Mouse (Mus musculus) cortical plate, adult 2 months (tissue): ENCODE data around the gene Clic3. TPM values are rescaled to one million over a fixed set of nuclear protein-coding genes. Genes with fewer than 3 reads are reported as not detected.
"Not testable (repeated sequence)": the region's sequence is repeated elsewhere in the genome, so short reads cannot be mapped to it uniquely, and the experiment has no call there.

Experiments
- H3K27ac ChIP-seq: fragments of 200-500 bp; 2 replicates; pipeline ENCODE4 v1.5.1; 2012; ENCODE audit warnings: low read length, control low read depth, inconsistent platforms; ENCODE audit not compliant: insufficient read depth
- H3K4me1 ChIP-seq: fragments of 200-500 bp; 2 replicates; pipeline ENCODE4 v1.6.1; 2011; ENCODE audit warnings: low read length; ENCODE audit not compliant: control insufficient read depth, insufficient read depth
- H3K4me3 ChIP-seq: fragments of 200-500 bp; 2 replicates; pipeline ENCODE4 v1.5.1; 2011; ENCODE audit warnings: mild to moderate bottlenecking, low read length, control low read depth; ENCODE audit not compliant: insufficient read depth
- CTCF ChIP-seq: fragments of 200-500 bp; IDR thresholded peaks from 2 replicates; pipeline ENCODE4 v1.5.1; 2011; ENCODE audit warnings: mild to moderate bottlenecking, control low read depth, low read length; ENCODE audit not compliant: insufficient read depth; ENCODE audit errors: extremely low read depth
- POLR2A ChIP-seq: fragments of 200-500 bp; IDR thresholded peaks from 2 replicates; pipeline ENCODE4 v1.6.1; 2011; ENCODE audit warnings: mild to moderate bottlenecking, low read length, control low read depth; ENCODE audit not compliant: insufficient read depth; ENCODE audit errors: extremely low read depth
- polyA plus RNA-seq: library from polyadenylated mRNA; depleted of rRNA; stranded (reverse); fragments of >200 nt; gene quantifications from 2 replicates; pipeline ENCODE4 v1.2.3, GENCODE M21; 2012; rRNA removed

Clic3 gene
- polyA plus RNA-seq = 0.72 and 0.79 TPM in 2 replicates

DNA sequence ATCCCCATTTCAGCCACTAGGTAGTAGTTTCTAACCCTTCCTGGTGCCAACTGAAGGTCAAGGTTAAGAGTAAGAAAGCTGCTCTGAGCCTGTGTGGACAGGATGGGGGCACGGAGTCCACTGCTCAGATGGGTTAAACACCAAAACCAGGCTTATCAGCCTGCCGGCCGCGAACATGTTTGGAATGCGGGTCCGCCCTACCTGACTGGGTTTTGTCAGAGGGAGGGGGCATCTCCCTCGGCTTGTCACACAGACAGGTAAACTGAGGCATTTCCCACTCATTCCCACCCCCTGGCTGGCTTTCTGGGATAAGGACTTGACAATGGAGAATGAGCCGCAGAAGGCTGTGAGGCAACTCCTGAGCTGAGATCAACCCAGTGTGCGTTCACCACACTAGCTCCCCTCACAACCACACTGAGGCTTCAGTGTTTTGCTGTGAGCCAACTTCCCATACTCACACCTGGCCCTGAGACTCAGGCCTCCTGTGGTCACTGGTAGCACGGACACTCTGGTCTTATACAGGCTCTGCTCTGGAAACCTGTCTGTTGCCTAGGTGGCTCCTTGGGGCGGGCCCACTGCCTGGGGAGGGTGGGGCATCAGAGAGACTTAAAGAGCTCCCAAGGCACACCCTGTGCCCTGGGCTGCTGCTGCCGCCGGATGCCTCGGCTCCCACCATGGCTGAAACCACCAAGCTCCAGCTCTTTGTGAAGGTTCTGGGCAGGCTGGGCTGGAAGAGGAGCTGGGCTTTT is at the start of gene Clic3:
Gene Clic3 (plus strand): TSS at position 634 of the 749 bp plus-strand sequence.
- peaks cover 2% of the 10 kb centered on the region for H3K4me1 ChIP-seq
- H3K27ac ChIP-seq = no peak within 1 kb of the TSS
- H3K4me3 ChIP-seq = no peak within 1 kb of the TSS
- no peak for TF ChIP-seq CTCF
- no peak for TF ChIP-seq POLR2A

DNA sequence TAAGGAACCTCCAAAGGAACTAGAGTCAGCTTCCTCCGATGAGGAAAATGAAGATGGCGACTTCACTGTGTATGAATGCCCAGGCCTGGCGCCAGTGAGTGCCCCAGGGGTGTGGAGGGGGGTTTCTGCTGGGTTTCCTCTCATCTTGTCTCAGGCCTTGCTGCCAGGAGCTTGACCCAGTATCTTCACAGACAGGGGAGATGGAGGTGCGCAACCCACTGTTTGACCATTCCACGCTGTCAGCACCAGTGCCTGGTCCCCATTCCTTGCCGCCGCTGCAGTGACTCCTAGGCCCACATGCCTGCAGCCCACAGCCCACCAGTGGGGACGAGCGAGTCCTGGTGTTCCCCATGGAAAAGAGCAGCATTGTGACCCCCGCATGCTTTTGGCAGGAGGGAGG is 47.7 kb upstream of the Clic3 start:
- Histone ChIP-seq H3K27ac (no peak overlapping the region), H3K4me3 (no peak overlapping the region), H3K4me1 (peaks cover 11% of the 10 kb centered on the region)
- no peak for TF ChIP-seq CTCF
- no peak for TF ChIP-seq POLR2A

DNA sequence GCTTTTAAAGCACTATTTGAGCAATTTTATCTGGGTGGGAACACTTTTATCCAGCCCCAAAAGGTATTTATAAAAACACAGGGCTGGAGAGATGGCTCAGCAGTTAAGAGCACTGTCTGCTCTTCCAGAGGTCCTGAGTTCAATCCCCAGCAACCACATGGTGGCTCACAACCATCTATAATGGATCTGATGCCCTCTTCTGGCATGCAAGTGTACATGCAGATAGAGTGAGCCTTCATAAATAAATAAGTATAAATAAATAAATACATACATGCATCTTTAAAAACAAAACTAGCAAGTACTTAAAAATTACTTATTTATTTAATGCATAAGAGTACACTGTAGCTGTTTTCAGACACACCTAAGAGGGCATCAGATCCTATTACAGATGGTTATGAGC is 43.2 kb upstream of the Clic3 start:
- H3K4me1 ChIP-seq, H3K4me3 ChIP-seq, H3K27ac ChIP-seq: not testable (repeated sequence)

DNA sequence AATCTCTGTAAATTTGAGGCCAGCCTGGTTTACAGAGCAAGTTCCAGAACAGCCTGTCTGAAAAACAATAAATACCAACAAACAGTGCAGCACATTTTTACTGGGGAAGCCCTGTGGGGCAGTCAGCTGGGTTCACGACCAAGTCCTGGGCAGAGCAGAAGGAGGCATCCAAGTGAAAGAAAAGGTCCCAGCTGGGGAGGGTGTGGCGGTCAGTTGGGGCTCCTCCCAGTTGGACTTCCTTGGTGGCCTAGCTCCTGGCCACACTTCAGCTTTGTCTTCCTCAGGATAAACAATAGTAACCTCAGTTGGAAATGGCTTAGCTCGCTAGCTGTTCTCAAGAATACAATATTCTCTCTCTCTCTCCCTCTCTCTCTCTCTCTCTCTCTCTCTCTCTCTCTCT is 39.2 kb upstream of the Clic3 start:
- Histone ChIP-seq H3K27ac (no peak overlapping the region), H3K4me3 (no peak overlapping the region), H3K4me1 (no peaks in the 10 kb centered on the region)
- TF ChIP-seq POLR2A = no peak
- no peak for TF ChIP-seq CTCF

DNA sequence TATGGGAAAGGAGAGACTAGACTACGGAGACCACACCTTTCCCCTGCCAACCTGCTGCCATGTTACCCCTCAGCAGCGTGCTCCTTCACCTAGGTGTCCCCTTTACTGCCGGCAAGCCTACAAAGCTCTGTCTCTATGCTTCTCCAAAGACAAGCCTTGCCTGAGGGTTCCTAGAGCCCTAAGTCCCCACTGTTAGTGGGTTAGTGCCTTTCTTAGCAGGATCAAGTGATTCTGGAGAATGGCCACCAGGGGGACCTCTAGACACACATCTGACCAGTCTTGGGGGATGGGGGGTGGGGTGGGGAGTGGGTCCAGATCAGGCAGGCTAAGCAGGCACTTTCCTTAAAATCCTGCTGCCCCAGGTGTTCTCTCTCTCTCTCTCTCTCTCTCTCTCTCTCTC is 34.7 kb upstream of the Clic3 start:
- H3K27ac ChIP-seq = no peak overlapping the region
- no peak for TF ChIP-seq POLR2A
- peak; percentile 56 for TF ChIP-seq CTCF
- no peak overlapping the region for H3K4me3 ChIP-seq
- no peaks in the 10 kb centered on the region for H3K4me1 ChIP-seq

DNA sequence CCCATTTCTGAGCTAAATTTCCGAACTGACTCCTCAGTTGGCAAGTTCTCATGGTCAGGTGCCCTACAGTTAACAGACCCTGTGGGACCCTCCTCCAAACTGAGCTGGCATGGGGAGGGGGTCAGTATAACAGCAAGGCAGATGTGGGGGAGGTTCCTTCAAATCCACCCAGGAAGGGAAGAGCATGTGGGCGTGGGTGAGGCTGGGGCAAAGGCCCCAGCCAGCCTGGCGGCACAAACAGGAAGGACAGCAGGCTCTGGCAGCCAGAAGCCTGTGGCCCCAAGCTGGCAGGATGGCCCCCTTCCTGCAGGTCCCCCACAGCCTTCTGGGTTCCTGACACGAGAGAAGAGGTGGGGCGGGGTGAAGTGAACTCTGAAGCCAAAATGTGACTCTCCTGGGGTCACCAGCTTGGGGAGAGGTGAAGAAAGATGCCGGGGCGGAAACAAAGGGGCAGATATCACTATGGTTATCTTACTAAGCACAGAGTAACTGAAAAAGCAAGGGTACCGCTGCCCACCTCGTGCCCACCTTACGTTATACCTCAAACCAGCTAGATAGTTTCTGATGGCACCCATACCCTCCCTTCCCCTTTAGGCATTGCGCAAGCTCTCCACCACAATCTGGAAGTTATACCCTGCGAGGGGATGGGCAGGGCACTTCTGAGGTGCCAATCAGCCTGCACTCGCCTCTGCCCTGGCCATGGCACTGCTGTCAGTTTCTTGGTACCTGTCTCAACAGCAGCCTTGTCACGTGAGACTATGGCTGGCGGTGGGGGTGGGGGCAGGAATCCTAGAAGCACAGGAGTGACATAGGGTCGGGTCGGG is 33.8 kb upstream of the Clic3 start, which contains the start of gene Fut7:
Gene Fut7 (plus strand): TSS at position 681 of the 824 bp plus-strand sequence.
- no peaks in the 10 kb centered on the region for H3K4me1 ChIP-seq
- H3K4me3 ChIP-seq = no peak within 1 kb of the TSS

DNA sequence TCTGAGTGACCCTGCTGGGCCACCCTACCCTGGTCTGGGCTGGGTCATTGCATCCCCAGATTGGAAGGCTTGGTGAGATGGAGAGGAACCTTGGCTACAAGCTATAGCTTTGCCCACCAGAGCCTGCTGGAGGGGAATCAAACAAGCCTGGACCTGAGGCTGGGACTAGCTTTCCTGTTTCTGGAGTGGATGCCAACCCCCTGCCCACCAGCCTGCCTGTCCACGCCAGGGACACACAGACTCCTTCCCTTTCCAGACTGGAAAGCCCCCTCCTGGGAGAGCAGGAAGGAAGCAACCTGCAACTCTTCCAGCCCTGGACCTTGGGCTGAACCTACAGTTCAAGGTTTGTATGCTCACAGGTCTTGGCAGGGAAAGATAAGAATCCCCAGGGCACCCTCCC is 33.0 kb upstream of the Clic3 start:
- Histone ChIP-seq H3K4me3 (no peak overlapping the region), H3K4me1 (no peaks in the 10 kb centered on the region), H3K27ac (no peak overlapping the region)
- TF ChIP-seq POLR2A = no peak
- TF ChIP-seq CTCF = no peak

More for the DNA sequence above, 33.8 kb upstream of the Clic3 start, which contains the start of gene Fut7:
- no peak within 1 kb of the TSS for H3K27ac ChIP-seq
- no peak for TF ChIP-seq CTCF
- no peak for TF ChIP-seq POLR2A

DNA sequence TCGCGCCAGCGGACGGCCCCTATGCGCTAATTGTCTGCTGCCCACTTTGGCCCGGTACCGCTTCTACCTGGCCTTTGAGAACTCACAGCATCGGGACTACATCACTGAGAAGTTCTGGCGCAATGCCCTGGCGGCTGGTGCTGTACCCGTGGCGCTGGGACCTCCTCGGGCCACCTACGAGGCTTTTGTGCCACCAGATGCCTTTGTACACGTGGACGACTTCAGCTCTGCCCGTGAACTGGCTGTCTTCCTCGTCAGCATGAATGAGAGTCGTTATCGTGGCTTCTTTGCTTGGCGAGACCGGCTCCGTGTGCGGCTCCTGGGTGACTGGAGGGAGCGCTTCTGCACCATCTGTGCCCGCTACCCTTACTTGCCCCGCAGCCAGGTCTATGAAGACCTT is 31.2 kb upstream of the Clic3 start:
- no peak for TF ChIP-seq POLR2A
- no peak for TF ChIP-seq CTCF
- H3K4me3 ChIP-seq = no peak overlapping the region
- H3K27ac ChIP-seq = no peak overlapping the region
- H3K4me1 ChIP-seq = peaks cover 2% of the 10 kb centered on the region

DNA sequence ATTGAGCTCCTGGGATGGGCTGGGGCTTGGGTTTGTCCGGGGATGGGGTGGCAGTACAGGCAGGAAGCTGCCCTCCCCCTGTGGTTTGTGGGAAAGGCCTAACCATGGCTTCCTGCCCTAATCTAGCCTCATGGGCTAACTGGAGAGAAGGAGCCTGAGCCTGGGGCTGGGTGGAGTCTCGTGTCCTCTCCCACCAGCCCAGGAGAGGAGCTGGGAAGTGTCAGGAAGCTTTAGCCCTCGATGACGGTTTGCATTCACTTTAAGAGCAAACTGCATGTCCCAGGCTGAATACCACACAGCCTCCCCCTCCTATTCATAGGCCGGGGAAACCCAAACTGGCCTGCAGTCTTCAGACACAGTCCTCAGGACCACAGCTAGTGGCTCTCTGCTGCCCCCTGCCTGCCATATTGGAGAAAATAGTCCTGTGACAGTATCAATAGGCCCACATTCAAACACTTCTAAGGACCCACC is 29.9 kb upstream of the Clic3 start:
- Histone ChIP-seq H3K4me3 (no peak overlapping the region), H3K27ac (no peak overlapping the region), H3K4me1 (peaks cover 3% of the 10 kb centered on the region)
- TF ChIP-seq CTCF (peak; percentile 79), POLR2A (no peak)

DNA sequence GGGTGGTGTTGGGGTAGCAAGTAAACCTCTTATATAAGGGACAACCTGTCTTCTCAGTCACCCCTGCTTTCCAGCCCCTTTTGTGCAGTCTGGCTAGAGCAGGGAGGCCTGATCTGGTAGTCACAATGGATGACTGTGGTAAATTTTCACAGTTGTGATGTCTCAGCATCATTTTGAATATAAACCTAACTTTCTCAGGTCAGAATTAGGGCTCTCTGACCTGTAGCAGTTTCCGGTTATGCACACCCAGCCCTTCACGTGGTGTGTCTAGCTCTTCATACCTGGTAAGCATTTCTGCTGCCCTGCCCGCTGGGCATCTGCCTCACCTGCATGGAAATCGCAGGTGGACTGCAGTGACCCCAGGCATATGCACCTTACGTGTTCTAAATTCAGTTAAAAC is 29.4 kb upstream of the Clic3 start:
- Histone ChIP-seq H3K4me3 (no peak overlapping the region), H3K4me1 (peaks cover 3% of the 10 kb centered on the region), H3K27ac (no peak overlapping the region)
- no peak for TF ChIP-seq POLR2A
- no peak for TF ChIP-seq CTCF
